Mouse (Mus musculus) c-Kit-positive CD71-negative TER-119-negative erythroid progenitor cells, embryonic 14.5 days (primary cell): ENCODE measurements around the gene Chchd5.

ENCODE experiments used
- DNase-seq: peaks from one replicate; pipeline ENCODE4 v3.0.0-alpha.2; 2013; ENCODE audit warnings: low read depth

Gene Chchd5

DNA sequence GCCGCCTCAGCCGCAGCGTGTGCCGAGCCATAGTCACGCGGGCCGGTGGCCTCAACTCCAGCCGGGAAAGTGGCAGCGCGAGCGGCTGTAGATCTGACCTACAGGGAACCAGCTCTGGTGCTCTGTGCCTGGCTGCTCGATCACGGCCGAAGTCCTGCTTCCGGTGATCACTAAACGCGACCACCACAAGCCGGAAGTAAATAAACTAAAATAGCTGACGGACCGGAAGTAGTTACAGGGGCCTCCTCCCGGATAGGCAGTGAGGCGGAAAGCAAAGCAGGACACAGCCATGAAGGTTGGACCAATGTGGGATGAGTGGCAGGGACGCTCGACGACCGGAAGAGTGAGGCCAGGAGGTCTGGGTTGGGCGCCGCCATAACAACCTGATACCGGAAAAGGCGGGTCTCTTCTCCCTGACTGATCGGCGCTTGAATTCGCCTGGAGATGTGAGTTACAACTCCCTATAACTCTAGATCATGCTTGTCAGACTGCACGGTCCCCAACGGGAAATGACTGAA, at the start of gene Chchd5:
Chchd5 (plus strand) TSS at position 289 of the 518 bp plus-strand sequence.
- peak; percentile 84 for DNase-seq

DNA sequence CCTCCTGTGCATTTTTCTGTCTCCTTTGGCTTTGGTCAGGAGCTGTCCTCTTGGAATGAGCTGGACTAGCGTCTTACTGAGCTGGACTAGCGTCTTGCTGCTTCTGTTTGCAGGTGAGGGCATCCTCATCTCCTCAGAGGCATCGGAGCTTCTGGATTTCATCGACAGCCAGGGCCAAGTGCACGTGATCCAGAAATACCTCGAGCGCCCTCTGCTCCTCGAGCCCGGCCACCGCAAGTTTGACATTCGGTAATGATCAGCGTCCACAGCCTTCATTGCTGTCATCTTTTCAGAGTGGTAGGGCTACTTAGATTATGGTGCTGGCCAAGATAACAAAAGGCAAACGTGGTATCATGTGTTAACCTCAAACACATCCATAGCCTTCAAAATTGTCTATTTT, 48.4 kb upstream of the Chchd5 start:
- no peak for DNase-seq

DNA sequence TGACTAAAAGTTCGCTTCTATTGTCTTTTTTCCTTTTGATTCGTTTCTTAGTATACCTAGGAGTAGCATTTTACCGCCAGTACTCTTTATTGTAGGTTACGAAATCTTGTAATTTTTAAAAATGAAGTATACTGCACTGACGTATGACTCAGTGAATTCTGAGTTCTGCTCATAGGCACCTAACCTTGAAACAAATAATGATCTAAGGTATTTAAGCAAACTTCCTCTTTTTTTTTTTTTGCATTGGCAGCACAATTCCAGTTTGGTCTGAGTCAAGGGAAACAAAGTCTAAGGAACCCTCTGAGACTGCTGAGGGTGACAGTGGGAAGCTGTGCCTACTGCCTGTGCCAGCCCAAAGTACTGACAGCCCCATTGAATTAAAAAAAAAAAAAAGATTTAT, 46.0 kb upstream of the Chchd5 start:
- DNase-seq, result no peak

DNA sequence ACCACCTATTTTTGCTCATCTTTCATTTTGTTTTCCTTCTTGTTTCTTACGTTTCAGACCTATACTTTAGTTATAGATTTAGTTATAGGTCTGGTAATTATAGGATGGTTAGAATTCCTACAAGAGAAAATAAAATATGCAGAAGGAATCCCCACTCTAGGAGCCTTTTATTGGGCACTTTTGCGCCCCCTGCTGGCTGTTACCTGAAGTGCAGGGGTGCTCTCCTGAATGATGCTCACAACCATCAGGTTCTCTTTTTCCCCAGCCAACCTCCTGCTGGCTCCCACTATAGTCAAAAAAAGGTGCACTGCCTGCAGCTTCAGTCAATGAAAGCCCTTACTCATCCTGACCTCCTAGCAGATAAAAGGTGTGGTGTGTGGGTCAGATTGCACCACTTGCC, 44.5 kb upstream of the Chchd5 start:
- DNase-seq, result no peak

DNA sequence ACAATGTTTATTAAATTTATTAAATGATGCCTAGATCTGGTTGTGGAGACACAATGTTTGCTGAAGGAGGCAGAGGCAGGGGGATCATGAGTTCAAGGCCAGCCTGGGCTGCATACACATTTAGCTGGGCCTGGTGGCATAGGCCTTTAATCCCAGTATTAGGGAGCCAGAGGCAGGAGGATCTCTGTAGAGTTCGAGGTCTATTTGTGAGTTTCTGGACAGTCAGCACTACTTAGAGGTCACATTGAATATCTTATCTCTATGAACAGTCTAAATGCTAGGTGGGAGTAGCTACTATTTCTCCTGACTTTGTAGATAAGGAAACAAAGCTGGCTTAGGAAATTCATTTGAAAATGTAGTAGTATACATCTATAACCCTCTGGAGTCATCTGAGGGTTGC, 42.0 kb upstream of the Chchd5 start:
- DNase-seq, result no peak

DNA sequence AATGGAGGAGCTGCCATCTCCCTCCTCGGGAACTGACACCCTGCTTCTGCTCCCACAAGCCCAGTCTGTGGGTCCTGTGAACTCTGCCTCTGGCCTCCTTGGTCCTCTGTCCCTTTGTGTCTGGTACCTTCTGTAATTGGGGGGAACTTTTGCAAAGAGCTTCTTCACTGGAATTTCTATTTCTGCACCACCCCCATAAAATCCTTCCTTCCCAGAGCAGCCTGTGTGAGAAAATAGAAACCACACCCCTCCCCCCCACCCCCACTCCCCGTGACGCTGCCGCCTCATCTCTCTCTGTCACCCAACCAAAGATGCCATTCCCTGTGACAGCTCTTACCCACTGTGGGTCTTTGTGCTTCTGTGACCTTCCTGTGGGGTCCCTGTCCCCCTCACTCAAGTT, 39.1 kb upstream of the Chchd5 start:
- no peak for DNase-seq

DNA sequence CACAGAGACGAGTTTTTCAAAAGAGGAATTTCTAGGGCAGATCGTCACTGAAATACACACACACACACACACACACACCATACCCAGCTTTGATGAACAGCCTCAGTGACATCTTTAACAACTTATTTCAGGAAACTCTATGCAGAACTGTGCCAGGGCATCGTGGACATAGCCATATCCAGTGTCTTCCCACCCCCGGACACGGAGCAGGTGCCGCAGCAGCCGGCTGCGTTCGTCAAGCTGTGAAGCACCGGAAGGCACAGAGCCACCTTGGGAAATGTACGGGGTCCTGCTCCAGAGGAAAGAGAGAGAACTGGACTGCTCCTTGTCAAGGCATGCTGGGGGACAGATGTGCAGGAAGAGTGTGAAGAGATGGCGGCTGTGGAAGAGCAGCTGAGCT, 36.7 kb upstream of the Chchd5 start:
- DNase-seq, result no peak

DNA sequence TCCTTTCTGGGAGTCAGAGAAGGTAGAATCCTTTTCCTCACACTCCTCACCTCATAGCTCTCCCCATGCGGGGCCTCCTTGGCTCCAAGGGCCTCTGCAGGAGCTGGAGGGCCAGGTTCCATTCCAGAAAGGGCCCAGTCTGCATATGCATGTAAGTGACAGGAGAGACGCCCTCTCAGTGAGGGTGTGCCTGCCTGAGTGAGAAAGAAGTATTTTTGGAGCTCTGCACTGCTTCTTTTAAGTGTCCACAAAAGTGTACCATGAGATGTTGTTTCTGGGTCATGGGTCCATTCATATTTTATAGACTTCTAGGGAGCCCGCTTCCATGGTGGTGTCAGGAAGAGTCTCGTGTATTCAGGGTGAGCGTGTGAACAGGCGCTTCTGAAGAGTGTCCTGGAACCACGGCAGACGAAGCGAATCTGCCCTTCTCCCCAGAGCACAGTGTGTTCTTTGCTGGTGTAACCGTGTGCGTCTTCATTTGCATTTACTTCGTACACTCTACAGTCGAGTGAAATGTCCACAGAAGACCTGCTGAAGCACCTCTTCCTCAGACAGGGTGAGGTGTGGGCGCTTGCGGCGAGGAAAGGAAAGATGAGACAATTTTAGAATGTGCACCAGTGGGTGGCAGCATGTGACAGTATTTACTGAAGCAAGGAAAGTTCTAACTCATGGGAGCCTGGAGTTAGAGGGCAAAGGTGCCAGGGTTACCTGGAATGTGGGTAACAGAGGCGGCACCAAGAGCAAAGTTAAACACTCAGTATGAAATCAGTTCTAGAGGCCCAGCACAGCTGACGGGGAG, 35.4 kb upstream of the Chchd5 start:
- DNase-seq, result no peak

DNA sequence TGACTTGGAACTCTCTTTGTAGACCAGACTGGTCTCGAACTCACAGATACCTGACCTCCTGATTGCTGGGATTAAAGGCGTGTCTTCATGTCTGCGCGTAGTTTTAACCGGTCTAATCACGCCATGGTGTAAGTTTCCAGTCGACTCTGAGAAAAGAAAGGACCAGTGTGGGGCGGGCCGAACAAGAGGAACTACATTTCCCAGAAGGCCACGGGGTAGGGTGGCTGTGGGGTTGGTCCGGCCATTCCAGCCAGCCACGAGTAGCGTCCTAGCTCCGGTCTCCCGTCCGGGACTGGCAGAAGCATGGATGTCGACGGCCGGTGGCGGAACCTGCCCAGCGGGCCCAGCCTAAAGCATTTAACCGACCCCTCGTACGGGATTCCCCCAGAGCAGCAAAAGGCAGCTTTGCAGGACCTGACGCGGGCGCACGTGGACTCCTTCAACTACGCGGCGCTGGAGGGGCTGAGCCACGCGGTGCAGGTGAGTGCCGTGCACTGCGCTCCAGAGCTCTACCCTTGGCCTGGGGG, 28.7 kb upstream of the Chchd5 start, which contains the start of gene Polr1b:
Polr1b (plus strand) TSS at position 212 of the 527 bp plus-strand sequence.
- peak; percentile 88 for DNase-seq

DNA sequence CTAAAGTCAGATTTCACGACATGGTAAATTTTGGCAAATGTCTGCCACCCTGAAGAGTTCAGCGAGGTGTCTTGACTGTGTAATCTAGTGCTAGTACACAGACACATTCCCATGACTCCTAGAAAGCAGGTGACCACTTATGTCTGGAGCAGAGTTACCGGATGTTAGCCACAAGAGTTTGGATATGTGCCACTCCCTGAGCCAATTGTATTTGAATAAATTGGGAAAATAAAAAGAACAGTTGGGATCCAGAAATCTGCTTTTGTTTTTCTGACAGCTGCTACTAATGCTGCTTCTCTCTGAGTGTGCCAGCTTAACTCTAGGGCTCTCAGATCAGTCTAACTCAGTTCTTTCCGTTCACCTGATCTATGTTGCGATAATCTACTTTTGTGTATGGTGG, 16.6 kb upstream of the Chchd5 start:
- no peak for DNase-seq

DNA sequence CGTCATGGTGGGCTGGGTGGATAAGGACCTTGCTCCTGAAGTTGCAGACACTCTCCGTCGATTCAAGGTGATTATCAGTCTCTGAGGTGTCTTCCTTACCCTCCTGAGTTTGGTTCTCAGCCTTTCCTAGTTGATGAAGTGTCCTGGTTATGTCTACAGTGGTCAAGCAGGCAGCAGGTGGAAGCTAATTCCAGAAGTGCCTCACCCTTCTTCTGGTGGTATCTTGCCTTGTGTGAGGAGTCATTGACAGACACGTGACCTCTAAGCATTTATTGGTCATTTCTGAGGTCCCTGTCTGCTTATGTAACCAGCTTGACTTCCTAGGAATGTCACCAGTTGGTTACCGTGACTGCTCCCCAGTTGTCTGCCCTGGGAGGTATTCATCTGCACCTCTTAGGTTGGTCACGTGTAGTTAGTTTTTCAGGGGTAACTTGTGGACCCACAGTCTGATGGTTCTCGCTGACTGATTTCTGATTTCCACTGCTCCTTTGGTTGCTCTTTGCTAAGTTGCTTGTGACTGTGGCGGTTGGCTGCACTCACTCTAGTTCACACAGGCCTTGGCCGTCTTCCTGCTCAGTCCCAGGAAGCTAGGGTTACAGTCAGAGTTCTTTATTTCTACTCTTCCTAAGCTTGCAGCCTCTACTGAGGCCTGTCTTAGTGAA, 13.7 kb upstream of the Chchd5 start:
- no peak for DNase-seq

DNA sequence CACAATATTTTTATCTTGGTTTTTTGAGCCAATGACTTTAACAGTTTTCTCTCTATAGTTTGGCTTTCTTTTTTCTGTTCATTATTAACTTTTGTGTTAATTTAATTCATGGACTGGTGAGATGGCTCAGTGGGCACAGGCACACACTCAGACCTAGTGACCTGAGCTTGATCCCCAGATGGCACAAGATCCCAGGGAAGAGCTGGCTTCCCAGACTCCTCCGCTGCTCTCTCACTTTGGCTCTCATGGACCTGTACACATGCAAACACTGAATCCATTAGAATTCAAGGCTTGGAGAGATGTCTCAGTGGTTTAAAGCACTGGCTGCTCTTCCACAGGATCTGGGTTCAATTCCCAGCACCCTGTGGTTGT, 13.1 kb upstream of the Chchd5 start:
- DNase-seq, result no peak

DNA sequence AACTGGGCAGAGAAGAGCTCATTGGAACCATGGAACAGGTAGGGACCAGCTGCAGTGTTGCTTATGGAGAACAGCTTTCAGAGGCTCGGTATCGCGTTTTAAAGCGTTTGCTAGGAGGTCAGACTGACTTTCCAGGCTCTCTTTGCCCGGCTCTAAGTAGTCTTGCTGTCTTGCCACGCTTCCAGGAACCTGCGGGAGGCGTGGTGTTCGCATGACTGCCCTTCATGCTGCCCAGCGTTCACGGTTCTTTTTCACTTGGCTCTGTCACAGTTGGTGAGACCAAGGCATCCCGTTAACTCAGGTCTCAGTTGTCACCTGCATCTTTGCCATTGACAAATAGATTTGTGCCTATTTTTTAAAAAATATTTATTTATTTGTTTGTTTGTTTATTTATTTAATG, 11.4 kb upstream of the Chchd5 start:
- DNase-seq, result no peak

DNA sequence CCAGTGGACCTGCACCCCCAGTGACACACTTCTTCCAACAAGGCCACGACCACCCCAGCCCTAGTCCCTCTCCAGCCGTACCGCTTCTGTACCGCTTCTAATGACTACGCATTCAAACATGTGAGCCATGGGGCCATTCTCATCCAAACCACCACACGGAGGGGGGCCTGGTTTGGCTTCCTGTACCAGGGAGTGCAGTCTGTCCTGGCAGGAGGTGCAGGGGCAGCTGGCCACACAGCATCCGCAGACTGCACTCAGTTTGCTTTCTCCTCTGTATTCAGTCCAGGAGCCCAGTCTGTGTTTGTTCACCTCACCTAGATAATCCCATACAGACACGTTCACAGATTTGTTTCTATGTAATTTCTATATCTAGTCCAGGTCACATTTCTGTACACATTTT, 7.5 kb upstream of the Chchd5 start:
- DNase-seq, result no peak

DNA sequence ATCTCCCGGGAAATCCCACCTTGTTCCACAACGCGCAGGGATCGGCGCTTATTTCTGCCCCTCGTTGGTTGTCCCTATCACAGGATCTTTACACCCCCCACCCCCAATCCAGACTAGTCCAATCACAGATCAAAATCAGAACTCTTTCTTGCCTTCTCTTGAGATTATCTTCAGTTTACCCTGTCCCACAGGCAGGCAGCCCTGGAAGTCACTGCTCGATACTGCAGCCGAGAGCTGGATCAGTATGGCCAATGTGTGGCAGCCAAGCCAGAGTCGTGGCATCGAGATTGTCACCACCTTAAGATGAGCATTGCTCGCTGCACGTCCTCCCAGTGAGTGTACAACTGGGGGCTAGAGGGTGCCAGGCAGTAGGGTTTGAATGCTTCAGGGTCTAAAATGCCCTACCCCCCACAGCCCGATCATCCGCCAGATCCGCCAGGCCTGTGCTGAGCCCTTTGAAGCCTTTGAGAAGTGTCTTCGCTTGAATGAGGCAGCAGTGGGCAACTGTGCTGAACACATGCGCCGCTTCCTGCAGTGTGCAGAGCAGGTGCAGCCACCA, 566 bp downstream of the Chchd5 start:
- DNase-seq, result peak; percentile 13

DNA sequence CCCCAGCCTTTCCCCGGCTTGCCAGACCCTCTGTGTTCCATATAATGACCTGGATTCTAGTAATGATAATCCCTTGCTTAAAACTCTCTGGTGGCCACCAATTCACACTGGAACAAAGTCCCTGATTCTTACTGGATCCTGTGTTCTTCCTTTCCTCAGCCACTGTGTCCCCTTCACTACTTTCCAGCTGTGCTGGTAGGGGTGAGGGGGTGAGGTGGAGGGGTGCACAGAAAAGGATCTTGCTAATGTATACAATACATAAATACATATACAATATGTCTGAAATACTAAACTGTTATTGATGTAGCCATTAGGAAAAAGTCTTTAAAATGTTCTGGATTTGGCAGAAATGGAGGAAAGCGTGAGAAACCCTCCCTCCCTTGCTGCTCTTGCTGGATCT, 1.3 kb downstream of the Chchd5 start:
- no peak for DNase-seq

DNA sequence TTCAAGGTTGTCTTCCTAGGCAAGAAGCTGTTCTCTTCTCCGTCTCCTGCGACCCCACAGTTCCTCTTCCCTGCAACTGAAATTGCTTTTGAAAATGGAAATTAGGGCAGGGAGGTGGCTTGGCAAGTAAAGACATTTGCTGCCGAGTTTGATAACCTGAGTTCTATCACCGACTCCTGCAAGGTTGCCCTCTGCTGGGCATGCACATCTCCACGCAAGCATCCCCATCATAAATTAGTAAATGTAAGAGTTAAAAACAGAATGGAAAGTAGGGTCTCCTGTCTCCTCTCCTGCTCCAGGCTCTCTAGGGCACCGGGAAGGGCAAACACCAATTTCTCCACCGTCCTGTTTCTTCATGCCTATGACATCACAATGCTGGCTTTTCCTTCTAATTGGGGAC, 2.7 kb downstream of the Chchd5 start:
- DNase-seq, result no peak

DNA sequence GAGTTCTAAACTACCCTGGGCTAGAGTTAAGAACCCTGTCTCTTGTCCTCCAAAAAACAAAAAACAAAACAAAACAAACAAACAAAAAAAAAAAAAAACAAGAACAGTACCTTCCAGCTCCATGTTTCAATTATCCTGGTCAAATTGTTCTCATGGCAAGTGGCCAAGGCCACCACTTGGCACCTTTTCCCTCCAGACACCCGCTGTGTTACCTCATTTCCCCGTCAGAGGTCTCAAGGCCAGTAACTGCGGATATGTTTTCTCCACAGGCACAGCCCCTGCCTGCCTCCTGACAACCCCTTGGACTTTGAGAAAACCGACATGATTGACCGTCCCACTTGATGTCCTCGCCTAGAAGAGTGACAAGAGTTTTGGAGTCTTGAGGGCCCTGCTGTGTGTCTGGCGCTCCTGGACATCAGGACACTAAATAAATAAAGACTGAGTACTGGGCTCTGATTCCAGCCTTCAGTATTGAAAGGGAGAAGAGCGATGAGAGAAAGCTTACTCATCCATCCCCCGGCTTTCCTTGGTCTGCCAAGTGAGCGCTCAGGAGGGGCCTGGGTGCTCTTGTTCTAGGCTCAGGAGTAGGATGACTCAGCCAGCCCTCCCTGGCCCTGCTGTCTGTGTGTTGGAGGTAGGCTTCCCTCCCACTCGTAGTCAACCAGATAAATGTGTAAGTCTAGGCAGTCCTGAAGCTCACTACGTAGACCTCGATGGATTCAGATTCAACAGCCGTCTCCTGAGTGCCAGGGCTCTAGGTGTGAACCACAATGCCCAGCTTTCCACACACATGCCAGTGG, 3.7 kb downstream of the Chchd5 start:
- DNase-seq, result no peak

DNA sequence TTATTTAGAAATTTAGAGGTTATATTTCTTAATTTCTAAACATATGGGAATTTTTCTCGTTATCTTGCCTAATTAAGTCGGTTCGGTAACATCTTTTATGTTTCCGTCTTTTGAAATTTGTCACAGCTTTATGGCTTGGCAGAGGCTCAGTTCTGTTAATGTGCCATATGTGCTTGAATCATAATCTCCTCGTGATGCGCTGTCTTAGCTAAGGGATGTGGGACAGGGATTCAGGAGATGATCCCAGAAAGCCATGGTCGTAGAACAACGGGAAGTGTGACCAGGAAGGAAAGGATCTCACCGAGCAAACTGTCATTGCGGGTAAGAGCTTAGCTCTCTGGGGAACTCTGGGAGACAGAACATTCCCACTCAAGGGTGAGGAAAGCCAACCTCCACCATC, 10.4 kb downstream of the Chchd5 start:
- DNase-seq, result no peak

DNA sequence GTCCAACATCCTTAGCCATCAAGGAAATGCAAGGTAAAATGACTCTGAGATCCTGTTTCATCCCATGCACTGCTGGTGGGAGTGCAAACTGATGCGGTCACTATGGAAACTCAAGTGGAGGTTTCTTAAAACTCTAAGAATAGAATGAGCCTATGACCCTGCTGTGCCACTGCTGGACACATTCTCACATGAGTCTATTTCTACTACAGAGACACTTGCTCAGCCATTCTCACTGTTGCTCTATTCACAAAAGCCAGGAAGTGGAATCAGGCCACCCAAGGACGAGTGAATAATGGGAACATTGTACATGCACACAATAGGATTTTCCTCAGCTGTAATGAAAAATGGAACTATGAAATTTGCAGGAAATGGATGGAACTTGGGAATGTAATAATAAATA, 19.3 kb downstream of the Chchd5 start:
- no peak for DNase-seq

DNA sequence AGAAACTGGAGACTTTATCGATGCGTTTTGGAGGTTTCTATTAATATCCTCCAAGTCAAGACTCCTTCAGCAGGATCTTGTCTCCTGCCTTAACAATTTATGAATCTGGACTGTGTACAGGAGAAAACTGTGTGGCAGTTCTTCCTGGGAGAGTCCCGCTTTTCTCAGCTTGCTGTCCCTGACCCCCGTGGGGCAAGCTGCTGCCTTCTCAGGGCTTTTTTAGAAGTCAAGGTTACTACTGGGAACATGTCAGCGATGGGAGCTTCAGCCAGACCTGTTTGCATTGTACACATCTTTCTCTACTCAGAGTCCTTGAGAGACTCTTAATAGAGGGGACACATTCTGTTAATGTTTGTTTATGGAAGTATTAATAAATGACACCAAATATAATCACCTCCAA, 20.9 kb downstream of the Chchd5 start:
- no peak for DNase-seq

DNA sequence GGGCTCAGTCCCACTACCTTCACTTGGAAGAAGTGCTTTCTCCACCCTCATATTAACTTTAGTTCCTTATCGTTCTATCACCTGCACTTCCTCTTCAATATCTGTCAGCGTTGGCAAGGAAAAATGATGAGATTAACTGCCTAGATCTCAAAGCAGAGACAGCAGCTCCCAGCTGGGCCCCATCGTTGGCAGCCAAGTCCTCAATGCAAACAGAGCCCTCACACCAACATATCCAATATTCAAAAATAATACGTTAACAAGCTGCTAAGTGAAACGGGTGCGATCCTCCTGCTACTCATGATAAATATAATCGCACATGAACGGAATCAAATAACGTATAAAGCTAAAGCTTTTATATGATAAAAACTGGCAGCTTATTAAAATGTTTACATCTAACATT, 21.6 kb downstream of the Chchd5 start:
- DNase-seq, result no peak
